Mouse (Mus musculus) embryo, embryonic 11.5 days (tissue): Measurements from ENCODE around the gene Nrap.
"Not testable (repeated sequence)": the region's sequence is repeated elsewhere in the genome, so short reads cannot be mapped to it uniquely, and the experiment has no call there.

Experiments
- DNase-seq: peaks from one replicate; pipeline ENCODE4 v3.0.0-alpha.2; 2012; ENCODE audit warnings: low read depth, low spot score

The Nrap gene

GRCm38 (mm10) chr19:56389879-56390278 is at the start of gene Nrap:
TSS of gene Nrap (minus strand) at chr19:56390037.
- no peak for DNase-seq

DNA sequence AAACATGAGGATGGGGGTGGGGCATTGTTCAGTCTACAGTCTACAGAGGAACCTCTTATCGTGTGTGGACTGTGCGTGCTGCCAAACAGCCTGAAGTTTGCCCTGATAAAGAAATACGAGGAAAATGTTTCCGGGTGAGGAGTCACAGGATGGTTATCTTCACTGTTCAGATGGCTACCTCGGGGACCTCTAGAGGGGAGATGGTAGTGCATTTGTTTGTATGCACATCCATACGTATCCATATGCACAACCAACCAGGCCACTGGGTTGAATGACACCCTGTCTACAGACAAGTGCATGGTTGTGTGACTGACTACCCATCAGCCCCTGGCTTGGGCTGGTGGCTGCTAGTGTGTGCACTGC is 49.2 kb upstream of the Nrap start:
- DNase-seq, result no peak

DNA sequence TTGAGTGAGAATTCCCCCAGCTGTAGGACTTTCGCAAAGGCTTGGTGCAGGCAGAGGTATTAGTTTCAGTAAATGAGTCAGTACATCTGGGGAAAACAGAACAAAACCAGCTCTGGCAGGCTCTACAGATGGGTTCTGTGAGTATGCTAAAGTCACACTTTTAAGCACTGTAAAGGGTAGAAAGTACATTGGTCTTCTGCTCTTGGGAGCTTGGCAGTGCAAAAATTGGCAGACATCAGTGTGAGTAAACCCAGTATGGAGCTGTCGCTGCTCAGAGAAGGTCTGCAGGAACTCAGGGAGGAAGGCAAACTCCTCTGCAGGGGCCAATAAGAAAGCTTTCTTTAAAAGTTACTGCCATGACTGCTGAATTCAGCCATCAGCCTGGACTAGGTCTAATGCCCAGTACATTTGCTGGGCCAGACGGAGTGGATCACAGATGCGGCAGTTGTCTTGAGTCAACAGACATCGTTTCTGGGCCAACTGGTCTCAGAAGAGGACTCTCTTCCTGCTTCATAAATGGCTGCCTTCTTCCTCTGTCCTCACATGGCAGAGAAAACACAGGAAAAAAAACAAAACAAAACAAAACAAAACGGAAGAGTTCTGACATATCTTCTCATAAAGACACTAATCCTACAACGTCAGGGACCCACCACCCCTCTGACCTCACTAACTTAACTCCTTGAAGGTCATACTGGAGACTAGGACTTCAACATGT is 48.7 kb upstream of the Nrap start:
- no peak for DNase-seq

GRCm38 (mm10) chr19:56436380-56436779 is 46.5 kb upstream of the Nrap start:
- DNase-seq, result no peak

GRCm38 (mm10) chr19:56433581-56433980 is 43.7 kb upstream of the Nrap start:
- DNase-seq, result no peak

GRCm38 (mm10) chr19:56432706-56433105 is 42.9 kb upstream of the Nrap start:
- DNase-seq, result no peak

DNA sequence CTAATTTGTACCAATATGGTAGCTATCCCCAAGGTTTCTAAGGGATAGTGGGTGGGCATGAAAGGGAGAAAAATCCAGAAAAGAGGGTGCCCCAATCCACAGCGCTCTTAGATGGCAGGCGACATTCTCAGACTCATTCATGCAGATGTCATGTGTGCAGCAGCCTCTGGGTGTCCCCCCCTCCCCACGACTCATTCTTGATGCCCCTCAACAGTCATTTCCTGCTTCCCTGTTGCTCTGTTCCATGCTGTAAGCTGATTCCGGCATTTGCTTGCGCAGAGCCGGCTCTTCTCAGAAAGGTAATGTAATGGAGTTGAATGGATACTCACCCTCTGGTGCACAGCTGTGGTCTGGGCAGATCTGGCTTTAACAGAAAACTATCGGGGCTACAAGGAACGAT is 40.5 kb upstream of the Nrap start:
- no peak for DNase-seq

- no peak for DNase-seq
Measured at GRCm38 (mm10) chr19:56425492-56425891, 35.7 kb upstream of the Nrap start.

- DNase-seq, result no peak
Measured at GRCm38 (mm10) chr19:56424606-56425395, 35.0 kb upstream of the Nrap start.

GRCm38 (mm10) chr19:56423370-56423769 is 33.5 kb upstream of the Nrap start:
- DNase-seq, result no peak

DNA sequence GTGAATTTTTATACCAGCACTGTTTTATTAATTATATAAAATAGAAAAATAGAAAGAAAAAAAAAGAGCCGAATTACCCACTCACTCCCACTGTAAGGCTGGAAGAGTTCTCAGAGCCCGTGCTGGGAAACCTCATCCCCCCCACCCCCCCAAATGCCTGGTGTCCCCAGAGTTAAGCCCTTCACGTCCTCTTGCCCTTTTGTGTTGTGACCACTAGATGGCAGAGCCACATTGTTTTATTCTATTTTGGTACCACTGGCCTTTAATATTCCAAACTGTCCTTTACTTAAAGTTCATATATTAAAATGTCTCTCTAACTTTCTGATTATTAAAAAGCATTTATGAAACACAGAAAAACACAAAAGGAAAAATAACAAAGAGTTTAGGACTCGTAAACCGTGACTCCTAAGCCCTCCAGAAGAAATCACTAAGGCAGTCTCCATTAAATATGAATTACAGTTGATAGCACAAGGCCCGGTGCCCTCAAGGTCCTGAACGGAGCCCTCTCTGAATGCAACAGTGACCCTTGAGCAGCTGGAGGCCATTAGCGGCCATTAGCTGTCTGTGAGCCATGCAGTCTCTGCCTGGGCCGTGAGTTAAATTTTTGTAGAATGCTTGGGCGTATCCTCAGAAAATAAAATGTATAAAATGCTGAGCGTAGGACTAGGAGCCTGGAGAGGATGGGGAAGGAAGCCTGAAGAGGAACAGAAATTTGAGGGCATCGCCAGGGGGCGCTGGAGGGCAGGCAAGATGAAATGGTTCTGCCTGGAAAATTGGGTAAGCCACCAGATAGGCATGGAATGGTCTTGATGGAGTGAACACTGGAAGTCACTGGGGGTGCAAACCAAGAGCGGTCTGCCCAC is 32.9 kb upstream of the Nrap start:
- peak; percentile 73 for DNase-seq

GRCm38 (mm10) chr19:56420345-56420744 is 30.5 kb upstream of the Nrap start:
- no peak for DNase-seq

- DNase-seq, result no peak
Measured at GRCm38 (mm10) chr19:56419452-56419851, 29.6 kb upstream of the Nrap start.

DNA sequence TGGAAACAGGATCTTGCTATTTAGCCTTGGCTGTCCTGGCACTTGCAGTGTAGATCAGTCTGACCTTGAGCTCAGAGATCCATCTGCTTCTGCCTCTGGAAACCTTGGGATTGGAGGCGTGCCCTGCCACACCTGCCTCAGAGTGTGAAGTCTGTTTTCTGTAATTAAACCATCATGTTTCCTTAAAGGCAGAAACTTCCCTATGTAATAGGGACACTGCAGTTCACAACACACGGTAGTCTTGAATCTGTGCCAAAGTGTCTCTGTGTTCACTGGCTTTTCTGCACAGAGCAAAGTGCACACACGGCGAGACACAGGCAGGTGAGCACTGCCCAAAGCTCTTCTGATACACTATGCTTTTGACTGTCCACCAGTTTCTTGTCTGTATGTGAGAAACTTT is 28.6 kb upstream of the Nrap start:
- no peak for DNase-seq

GRCm38 (mm10) chr19:56409884-56410283 is 20.0 kb upstream of the Nrap start:
- DNase-seq, result not testable (repeated sequence)

GRCm38 (mm10) chr19:56406581-56406980 is 16.7 kb upstream of the Nrap start:
- no peak for DNase-seq

DNA sequence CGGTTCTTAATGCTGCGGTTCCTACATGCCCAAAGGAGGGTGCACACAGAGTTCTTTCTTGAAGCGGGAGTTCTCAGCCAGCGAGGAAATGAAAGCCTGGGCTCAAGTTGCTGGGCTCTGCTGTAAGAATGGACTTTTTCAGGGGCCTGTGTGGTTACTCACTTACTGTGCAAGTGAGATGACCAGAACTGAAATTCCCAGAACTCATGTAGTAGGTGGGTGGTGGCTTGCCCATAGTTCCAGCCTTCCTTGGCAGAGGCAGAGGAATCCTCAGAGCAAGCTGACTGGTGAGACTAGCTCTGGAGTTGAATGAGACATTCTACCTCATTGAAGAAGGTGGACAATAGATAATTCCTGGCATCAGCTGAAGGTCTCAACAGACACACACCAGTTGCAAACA is 16.0 kb upstream of the Nrap start:
- DNase-seq, result no peak

- no peak for DNase-seq
Measured at GRCm38 (mm10) chr19:56401864-56402263, 12.0 kb upstream of the Nrap start.

DNA sequence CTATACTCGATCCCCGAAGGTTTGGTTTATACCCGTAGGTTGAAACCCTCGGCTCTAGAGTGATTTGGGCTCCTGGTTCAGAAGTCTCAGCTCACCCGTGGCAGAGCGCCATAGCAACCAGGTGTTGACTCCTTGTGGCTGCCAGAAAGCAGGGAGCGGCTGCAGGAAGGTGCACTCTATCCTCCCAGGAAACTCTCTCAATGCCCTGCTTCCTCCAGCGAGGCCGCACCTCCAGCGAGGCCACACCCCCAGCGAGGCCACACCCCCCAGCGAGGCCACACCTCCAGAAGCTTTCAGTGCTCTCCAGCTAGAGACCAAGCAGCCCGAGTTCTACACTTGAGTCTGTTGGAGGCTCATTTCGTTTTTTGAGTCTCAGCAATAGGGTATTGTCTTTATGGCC is 10.4 kb upstream of the Nrap start:
- DNase-seq, result no peak

- DNase-seq, result no peak
Measured at GRCm38 (mm10) chr19:56398528-56398795, 8.6 kb upstream of the Nrap start.

DNA sequence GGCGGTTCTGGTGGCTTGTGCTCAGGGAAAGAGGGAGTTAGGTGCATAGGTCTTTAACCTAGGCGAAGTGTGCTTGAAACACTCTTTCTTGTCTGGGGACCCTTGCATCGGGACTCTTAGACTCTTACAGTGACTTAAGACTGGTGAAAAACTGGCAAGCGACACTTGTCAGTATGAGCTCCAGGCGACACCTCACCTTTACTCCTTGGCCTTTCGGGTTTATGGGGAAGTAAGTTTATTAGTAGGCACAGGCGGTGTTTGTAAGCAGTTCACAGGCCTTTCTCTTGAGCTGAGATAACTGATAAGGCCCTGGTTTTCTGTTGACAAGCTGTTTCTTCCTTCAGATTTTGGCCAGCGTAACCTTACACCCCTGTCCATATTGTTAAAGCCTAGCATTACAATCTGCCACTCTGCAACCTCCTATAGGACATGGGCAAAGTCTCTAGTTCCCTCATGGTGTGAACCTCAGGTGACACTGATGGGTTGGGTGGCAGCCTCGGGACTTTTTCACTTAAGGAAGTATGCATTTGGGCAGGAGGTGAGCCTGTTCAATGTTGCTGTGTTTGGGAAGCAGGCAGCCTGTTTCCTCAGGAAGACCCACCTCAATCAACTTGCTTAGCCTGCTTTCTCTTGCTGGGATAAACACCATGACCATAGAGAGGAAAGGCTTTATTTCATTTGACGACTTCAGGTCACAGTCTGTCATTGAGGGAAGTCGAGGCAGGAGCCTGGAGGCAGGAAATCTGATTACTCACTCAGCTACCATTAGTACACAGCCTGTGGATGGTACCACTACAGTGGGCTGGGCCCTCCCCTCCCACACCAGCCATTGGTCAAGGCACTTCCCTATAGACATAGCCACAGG is 8.1 kb upstream of the Nrap start:
- DNase-seq, result no peak
